Mouse (Mus musculus): ENCODE measurements at regions not wholly inside any gene's neighbourhood (a gene's known extent, or its start where the extent isn't known, plus 50 kb on each side); places are given as distances from the start of the nearest gene placed in this dataset.
A peak's percentile ranks its signal among the peaks of the same experiment; 100 is the strongest.

GRCm38 (mm10) chr13:37572983-37573382, 205.2 kb upstream of the Rreb1 start:
- no peak for DNase-seq

DNA sequence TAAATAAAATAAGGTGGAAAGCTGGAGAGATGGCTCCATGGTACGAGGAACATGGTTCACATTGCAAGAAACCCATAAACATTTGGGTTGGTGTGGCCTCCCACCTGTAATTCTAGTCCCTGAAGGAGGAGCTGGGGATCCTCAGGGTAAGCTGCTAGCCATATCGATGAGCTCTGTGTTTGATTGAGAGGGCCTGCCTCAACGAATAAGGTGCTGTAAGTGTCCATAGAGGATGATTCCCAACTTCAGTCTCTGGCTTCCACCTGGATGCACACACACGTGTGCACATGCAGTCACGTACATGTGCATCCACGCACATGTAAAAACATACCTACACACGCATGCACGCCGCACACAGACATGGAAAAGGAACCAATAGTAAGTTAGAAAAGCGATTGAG, 199.0 kb upstream of the Rreb1 start:
- no peak for DNase-seq

GRCm38 (mm10) chr13:37579775-37580174, 198.4 kb upstream of the Rreb1 start:
- DNase-seq, result no peak

DNA sequence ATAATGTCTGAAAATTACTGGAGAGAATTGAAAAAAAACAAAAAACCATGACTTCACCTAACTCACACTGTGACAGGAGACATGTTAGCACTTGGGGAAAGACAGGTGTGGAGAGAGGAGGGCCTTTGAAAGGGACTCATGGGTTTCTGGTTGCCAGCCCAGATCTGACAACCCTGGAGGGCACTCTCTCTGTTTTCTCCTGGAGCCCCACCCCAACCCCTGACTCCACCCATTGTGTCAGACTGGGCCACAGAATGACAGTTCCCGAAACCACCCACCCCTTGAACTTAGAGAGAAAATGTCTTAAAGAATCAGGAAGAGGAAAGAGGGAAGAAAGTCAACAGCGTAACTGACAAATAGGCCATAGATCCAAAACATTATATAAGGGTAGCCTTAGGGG, 197.4 kb upstream of the Rreb1 start:
- no peak for DNase-seq

DNA sequence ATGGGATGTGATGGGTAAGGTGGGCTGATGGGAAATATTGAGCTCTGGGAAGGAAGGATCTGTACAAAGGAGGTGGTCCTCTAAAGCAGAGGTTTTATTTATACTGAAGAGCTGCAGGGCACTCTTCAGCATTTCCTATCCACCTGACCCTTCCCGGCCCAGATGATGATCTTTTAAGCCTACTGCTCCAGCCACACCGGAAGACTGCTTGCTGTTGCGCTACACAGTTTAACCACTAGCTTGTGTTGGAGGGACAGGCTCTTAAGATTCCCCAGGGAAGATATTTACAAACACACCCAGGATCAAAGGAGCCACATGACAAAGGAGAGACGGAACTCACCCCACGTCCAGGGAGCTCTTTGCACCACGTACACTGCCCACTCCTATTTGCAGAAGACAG, 196.8 kb upstream of the Rreb1 start:
- DNase-seq, result no peak

- DNase-seq, result no peak
Measured at GRCm38 (mm10) chr13:37585476-37585875, 192.7 kb upstream of the Rreb1 start.

DNA sequence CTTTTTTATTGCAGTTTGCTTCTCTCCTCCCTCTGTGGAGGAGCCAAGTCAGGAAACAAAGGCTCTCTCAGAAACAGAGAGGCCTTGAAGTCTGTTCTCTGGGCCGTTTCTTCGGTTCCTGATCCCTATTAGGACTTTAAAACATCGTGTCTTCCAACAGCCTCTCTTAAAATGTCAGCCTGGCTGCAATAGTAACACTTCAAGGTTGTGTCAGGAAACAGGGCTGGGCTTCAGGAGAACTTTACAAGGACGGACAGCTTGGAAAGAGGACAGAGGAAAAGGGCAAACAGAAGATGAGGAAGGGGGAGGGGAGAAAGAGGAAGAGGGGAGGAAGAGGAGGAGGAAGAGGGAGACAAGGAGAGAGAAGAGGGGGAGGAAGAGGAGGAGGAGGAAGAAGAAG, 191.7 kb upstream of the Rreb1 start:
- no peak for DNase-seq

DNA sequence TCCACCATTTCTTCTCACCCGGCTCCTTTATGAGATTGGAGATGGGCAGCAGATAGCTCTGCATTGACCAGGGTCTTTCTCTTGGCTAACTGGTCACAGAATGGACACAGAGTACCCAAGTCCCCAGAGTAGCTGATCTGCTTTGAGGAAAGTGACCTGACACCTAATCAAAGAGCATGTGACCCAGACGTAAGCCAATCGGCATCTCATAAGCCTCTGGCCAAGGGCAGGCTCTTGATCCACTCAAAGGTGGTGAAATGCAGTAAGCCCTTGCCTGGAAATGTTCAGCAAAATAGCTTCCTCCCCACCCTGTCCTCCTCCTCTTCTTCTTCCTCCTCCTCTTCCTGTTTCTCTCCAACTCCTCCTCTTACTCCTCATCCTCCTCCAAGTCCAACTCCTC, 190.3 kb upstream of the Rreb1 start:
- no peak for DNase-seq

GRCm38 (mm10) chr13:37588528-37589176, 189.5 kb upstream of the Rreb1 start:
- DNase-seq, result no peak

DNA sequence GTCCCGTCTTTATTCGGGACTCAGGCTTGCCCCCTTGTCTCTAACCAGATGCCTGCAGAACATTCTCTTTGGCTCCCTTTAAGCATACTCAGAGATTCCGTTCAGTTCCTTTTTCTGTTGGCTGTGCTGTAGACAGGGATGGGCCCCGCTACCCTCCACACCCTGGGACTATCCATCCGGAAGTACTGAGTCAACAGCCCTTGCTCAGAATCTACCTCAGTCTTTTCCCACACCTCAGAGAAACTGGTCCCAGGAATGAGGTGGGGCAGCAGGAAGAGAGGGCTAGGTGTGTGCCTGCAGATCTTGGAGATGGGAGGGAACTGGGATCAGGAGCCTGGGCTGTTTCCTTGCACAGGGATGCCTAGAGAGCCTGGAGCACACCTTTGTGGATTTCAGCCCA, 186.1 kb upstream of the Rreb1 start:
- no peak for DNase-seq

- DNase-seq, result peak in 1 of 2 experiments; percentile 28
Measured at GRCm38 (mm10) chr13:37595196-37595595, 183.0 kb upstream of the Rreb1 start.

DNA sequence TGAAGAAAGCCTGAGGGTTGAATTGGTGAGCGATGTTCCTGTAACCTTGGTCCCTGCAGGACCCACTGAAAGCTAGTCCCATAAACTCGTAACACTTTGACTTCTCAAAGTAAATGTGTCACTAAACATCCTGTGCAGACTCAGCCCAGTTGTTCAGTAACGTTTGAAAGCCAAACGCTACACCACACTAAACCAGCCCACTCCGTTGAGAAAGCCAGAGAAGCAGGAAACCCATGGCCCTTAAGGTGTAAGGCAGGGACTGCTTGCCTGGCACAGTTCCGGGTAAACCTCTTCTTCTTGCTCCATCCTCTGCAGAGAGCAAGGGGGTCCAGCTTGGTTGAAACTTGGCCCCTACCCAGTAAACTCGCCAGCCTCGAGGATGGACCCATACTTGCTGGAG, 180.6 kb upstream of the Rreb1 start:
- DNase-seq, result peak; percentile 19 to 38

- DNase-seq, result no peak
Measured at GRCm38 (mm10) chr13:37598165-37598775, 179.9 kb upstream of the Rreb1 start.

- no peak for DNase-seq
Measured at GRCm38 (mm10) chr13:37599679-37600078, 178.5 kb upstream of the Rreb1 start.

- DNase-seq, result no peak
Measured at GRCm38 (mm10) chr13:37600172-37600571, 178.0 kb upstream of the Rreb1 start.

DNA sequence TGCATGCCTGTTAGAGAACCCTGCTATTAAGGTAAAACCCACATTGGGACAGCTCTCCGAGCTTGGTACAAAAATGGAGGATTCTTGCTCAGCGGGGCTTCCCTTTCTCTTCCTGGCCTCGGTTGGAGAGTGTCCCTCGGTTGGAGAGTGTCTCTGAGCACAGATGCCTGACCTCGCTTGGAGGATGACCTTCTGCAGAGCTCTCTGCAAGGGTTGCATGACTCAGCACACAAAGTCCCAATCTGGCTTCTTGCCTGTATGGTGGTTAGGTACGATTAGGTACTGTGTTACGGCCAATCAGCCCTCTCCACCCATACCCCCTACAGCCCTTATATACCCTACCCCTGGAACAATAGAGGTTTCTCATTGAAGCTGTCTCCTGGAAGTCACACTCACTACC, 177.1 kb upstream of the Rreb1 start:
- DNase-seq, result no peak

GRCm38 (mm10) chr13:37602256-37602655, 175.9 kb upstream of the Rreb1 start:
- no peak for DNase-seq

GRCm38 (mm10) chr13:37603226-37603994, 174.8 kb upstream of the Rreb1 start:
- DNase-seq, result no peak

DNA sequence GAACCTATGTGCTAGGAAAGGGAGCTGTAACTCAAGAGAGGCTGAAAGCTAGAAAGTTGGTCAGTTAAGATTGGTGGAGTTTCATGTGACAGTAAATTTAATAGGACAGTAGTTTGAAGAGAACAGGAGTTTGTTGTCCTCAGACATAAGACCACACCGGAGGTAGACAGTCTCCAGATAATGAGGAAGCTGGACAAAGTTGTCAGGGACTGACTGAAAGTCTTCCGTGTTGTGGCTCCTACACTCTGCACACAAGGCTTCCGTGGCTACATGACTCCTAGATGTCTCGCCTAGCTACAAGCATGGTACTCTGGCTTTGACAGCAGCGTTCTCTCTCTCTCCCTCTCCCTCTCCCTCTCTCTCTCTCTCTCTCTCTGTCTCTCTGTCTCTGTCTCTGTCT, 171.9 kb upstream of the Rreb1 start:
- no peak for DNase-seq

GRCm38 (mm10) chr13:37609085-37609484, 169.1 kb upstream of the Rreb1 start:
- no peak for DNase-seq

- no peak for DNase-seq
Measured at GRCm38 (mm10) chr13:37611387-37611786, 166.8 kb upstream of the Rreb1 start.

GRCm38 (mm10) chr13:37617015-37617414, 161.2 kb upstream of the Rreb1 start:
- no peak for DNase-seq

DNA sequence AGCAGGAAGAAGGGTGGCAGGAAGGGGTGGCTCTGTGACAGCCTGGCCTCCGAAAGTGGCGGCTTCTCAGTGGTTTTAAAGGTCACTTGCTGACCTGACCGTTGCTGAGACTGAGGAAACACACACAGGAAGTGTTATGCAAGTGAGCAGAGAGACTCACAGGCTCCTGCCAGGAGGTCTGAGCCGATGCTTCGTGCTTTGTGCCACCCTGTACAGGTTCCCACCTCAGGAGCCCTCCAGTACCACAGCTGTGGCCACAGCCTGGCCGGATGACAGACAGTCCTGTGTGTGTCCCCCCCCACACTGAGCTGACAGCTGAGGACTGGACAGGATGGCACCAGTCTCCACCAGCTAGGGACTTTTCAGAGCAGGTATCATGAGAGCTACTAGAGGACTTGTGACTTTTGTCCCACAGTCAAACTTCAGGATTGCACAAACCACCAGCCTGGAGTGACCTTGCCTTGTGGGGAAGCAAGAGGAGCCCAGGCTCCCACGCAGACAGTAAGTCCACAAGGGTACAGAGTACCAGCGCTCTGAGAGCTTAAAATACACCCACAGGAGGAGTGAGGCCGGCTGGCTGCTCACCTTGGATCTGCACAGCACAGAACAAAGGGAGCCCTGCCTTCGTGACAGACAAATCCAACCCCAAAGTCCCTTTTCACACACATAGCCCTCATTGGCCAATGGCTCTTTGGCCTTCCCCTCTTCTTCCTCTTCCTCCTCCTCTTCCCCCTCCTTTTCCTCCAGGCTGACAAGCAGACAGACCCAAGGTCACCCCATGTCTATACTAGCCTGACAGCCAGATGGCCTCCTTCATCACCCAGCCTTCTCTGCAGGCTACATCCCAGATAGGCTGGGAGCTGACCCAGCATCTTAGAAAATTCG, 158.1 kb upstream of the Rreb1 start:
- peak; percentile 32 to 48 for DNase-seq

Measured in thymus, adult 18-20 months (tissue).